Mouse (Mus musculus): ENCODE data around the gene Gapdhs. TPM values are rescaled to one million over a fixed set of nuclear protein-coding genes. Genes with fewer than 3 reads are reported as not detected.

Gene Gapdhs
- total RNA-seq, 2 experiments from 2014 or later: not detected

- ATAC-seq (ENCODE audit: poor library complexity, severe bottlenecking): peak; percentile 54
These were observed 60.1 kb downstream of the Gapdhs start for GRCm38 (mm10) chr7:30683425-30683824.

- ATAC-seq (ENCODE audit: poor library complexity, severe bottlenecking): no peak
These were observed 61.6 kb downstream of the Gapdhs start for GRCm38 (mm10) chr7:30681897-30682296.

Other genes starting within 250 kb of the Gapdhs start
Only the 30 nearest of the 32 such genes appear.
- gene Arhgap33, start 208.6 kb downstream of the Gapdhs start, total RNA-seq (2015): 7.0 and 10.6 TPM in 2 replicates
- 3.1 and 4.9 TPM in 2 replicates for gene Arhgap33, start 208.6 kb downstream of the Gapdhs start, total RNA-seq (2017)
- 10.7 and 11.0 TPM in 2 replicates for gene Hspb6, start 191.5 kb downstream of the Gapdhs start, total RNA-seq (2015)
- gene Hspb6, start 191.5 kb downstream of the Gapdhs start, total RNA-seq (2017): 3.8 and 5.2 TPM in 2 replicates
- 3.6 and 6.6 TPM in 2 replicates for gene Proser3, start 191.4 kb downstream of the Gapdhs start, total RNA-seq (2015)
- 2.4 and 2.6 TPM in 2 replicates for gene Proser3, start 191.4 kb downstream of the Gapdhs start, total RNA-seq (2017)
- 54.7 and 64.1 TPM in 2 replicates for gene Lin37, start 183.8 kb downstream of the Gapdhs start, total RNA-seq (2015)
- 13.0 and 22.4 TPM in 2 replicates for gene Lin37, start 183.8 kb downstream of the Gapdhs start, total RNA-seq (2017)
- 15.2 and 19.6 TPM in 2 replicates for gene U2af1l4, start 180.4 kb downstream of the Gapdhs start, total RNA-seq (2015)
- 63.3 and 69.7 TPM in 2 replicates for gene U2af1l4, start 180.4 kb downstream of the Gapdhs start, total RNA-seq (2017)
- 1.0 and 2.1 TPM in 2 replicates for gene Gm49396, start 180.3 kb downstream of the Gapdhs start, total RNA-seq (2015)
- gene Gm49396, start 180.3 kb downstream of the Gapdhs start, total RNA-seq (2017): 3.6 and 3.8 TPM in 2 replicates
- gene Psenen, start 180.1 kb downstream of the Gapdhs start, total RNA-seq (2015): 216 and 221 TPM in 2 replicates
- 154 and 162 TPM in 2 replicates for gene Psenen, start 180.1 kb downstream of the Gapdhs start, total RNA-seq (2017)
- gene Igflr1, start 178.3 kb downstream of the Gapdhs start, total RNA-seq (2015): 4.6 and 8.0 TPM in 2 replicates
- not detected in 2 replicates for gene Igflr1, start 178.3 kb downstream of the Gapdhs start, total RNA-seq (2017)
- gene Kmt2b, start 155.0 kb downstream of the Gapdhs start, total RNA-seq (2015): 60.9 and 78.2 TPM in 2 replicates
- 8.0 and 24.3 TPM in 2 replicates for gene Kmt2b, start 155.0 kb downstream of the Gapdhs start, total RNA-seq (2017)
- gene Zbtb32, start 144.8 kb downstream of the Gapdhs start, total RNA-seq (2015): 0.78 TPM in 1 of 2 replicates, not detected in the other
- 2.0 and 2.9 TPM in 2 replicates for gene Zbtb32, start 144.8 kb downstream of the Gapdhs start, total RNA-seq (2017)
- gene Upk1a, start 130.8 kb downstream of the Gapdhs start, total RNA-seq (2015): 0.60 TPM in 1 of 2 replicates, not detected in the other
- not detected in 2 replicates for gene Upk1a, start 130.8 kb downstream of the Gapdhs start, total RNA-seq (2017)
- 305 and 323 TPM in 2 replicates for gene Cox6b1, start 117.5 kb downstream of the Gapdhs start, total RNA-seq (2015)
- 441 and 447 TPM in 2 replicates for gene Cox6b1, start 117.5 kb downstream of the Gapdhs start, total RNA-seq (2017)
- not detected in 2 replicates for gene Etv2, start 107.8 kb downstream of the Gapdhs start, total RNA-seq (2015)
- 0.59 TPM in 1 of 2 replicates, not detected in the other for gene Etv2, start 107.8 kb downstream of the Gapdhs start, total RNA-seq (2017)
- gene Rbm42, start 93.4 kb downstream of the Gapdhs start, total RNA-seq (2015): 50.2 and 50.4 TPM in 2 replicates
- gene Rbm42, start 93.4 kb downstream of the Gapdhs start, total RNA-seq (2017): 41.3 and 46.6 TPM in 2 replicates
- 22.4 and 22.9 TPM in 2 replicates for gene Haus5, start 78.7 kb downstream of the Gapdhs start, total RNA-seq (2015)
- 17.0 and 18.7 TPM in 2 replicates for gene Haus5, start 78.7 kb downstream of the Gapdhs start, total RNA-seq (2017)
- gene Pmis2, start 72.1 kb downstream of the Gapdhs start, total RNA-seq (2015): not detected in 2 replicates
- gene Pmis2, start 72.1 kb downstream of the Gapdhs start, total RNA-seq (2017): not detected in 2 replicates
- gene 2200002J24Rik, start 44.8 kb downstream of the Gapdhs start, total RNA-seq (2015): not detected in 2 replicates
- gene 2200002J24Rik, start 44.8 kb downstream of the Gapdhs start, total RNA-seq (2017): not detected in 2 replicates
- gene Atp4a, start 31.5 kb downstream of the Gapdhs start, total RNA-seq (2015): 0.71 and 1.3 TPM in 2 replicates
- 0.04 TPM in 1 of 2 replicates, not detected in the other for gene Atp4a, start 31.5 kb downstream of the Gapdhs start, total RNA-seq (2017)
- gene Tmem147, start 14.1 kb downstream of the Gapdhs start, total RNA-seq (2015): 86.7 and 96.5 TPM in 2 replicates
- gene Tmem147, start 14.1 kb downstream of the Gapdhs start, total RNA-seq (2017): 27.8 and 31.4 TPM in 2 replicates
- 0.22 and 3.2 TPM in 2 replicates for gene Sbsn, start 7.8 kb upstream of the Gapdhs start, total RNA-seq (2015)
- gene Sbsn, start 7.8 kb upstream of the Gapdhs start, total RNA-seq (2017): 0.49 and 0.88 TPM in 2 replicates
- gene Dmkn, start 20.1 kb upstream of the Gapdhs start, total RNA-seq (2015): 15.1 and 17.1 TPM in 2 replicates
- gene Dmkn, start 20.1 kb upstream of the Gapdhs start, total RNA-seq (2017): 24.6 and 25.7 TPM in 2 replicates
- gene Krtdap, start 44.2 kb upstream of the Gapdhs start, total RNA-seq (2015): not detected in 2 replicates
- gene Krtdap, start 44.2 kb upstream of the Gapdhs start, total RNA-seq (2017): not detected in 2 replicates
- gene Ffar2, start 80.1 kb upstream of the Gapdhs start, total RNA-seq (2015): 3.4 and 4.0 TPM in 2 replicates
- 12.2 and 15.3 TPM in 2 replicates for gene Ffar2, start 80.1 kb upstream of the Gapdhs start, total RNA-seq (2017)
- gene Ffar3, start 112.5 kb upstream of the Gapdhs start, total RNA-seq (2015): not detected in 2 replicates
- gene Ffar3, start 112.5 kb upstream of the Gapdhs start, total RNA-seq (2017): not detected in 2 replicates
- 0.09 TPM in 1 of 2 replicates, not detected in the other for gene Ffar1, start 117.9 kb upstream of the Gapdhs start, total RNA-seq (2015)
- gene Ffar1, start 117.9 kb upstream of the Gapdhs start, total RNA-seq (2017): 0.07 TPM in 1 of 2 replicates, not detected in the other
- 1.9 and 2.7 TPM in 2 replicates for gene Cd22, start 136.7 kb upstream of the Gapdhs start, total RNA-seq (2015)
- 10.5 and 10.8 TPM in 2 replicates for gene Cd22, start 136.7 kb upstream of the Gapdhs start, total RNA-seq (2017)
- gene Mag, start 171.2 kb upstream of the Gapdhs start, total RNA-seq (2015): 0.87 and 0.89 TPM in 2 replicates
- gene Mag, start 171.2 kb upstream of the Gapdhs start, total RNA-seq (2017): 0.95 and 1.1 TPM in 2 replicates
- gene Hamp2, start 181.0 kb upstream of the Gapdhs start, total RNA-seq (2015): not detected in 2 replicates
- not detected in 2 replicates for gene Hamp2, start 181.0 kb upstream of the Gapdhs start, total RNA-seq (2017)
- 0.60 TPM in 1 of 2 replicates, not detected in the other for gene Hamp, start 200.4 kb upstream of the Gapdhs start, total RNA-seq (2015)
- not detected in 2 replicates for gene Hamp, start 200.4 kb upstream of the Gapdhs start, total RNA-seq (2017)
- 145 and 150 TPM in 2 replicates for gene Usf2, start 213.1 kb upstream of the Gapdhs start, total RNA-seq (2015)
- gene Usf2, start 213.1 kb upstream of the Gapdhs start, total RNA-seq (2017): 193 and 226 TPM in 2 replicates

All from megakaryocyte, adult 5-6 weeks (primary cell).